Mouse (Mus musculus): ENCODE results near the gene Tmem79.
"Not testable (repeated sequence)": the region's sequence is repeated elsewhere in the genome, so short reads cannot be mapped to it uniquely, and the experiment has no call there.

Tmem79 gene

DNA sequence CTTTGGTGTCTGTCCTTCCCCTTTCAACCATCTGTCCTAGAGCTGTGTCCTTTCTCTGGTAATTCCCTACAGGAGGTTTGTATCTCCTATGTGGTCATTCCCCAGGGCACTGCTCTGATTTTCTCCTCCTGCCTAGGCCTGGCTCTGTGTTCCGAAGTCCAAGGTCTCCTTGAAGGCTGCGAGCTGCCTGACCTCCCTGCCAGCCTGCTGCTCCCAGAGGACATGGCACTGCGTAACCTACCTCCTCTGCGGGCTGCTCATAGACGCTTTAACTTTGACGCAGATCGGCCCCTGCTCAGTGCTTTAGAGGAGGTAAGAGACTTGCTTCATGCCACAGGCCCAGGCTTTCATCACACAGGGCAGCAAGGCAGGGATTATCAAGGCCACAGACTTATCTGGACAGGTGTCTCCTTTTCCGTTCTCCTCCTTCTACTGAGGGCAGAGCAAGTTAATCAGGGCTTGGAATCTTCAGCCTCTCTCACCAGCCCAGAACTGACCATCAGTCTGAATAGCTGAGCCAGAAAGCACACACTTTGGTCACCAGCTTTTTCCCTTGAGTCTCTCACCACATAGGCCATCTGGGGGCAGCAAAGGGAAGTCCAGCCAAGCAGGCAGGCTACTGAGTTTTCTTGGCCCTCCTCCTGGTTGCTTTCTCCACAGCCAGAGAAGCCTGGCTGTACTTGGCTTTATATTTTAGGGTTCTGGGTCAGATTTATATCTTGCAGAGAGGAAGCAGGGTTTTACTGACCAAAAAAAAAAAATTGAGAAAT is 18.6 kb upstream of the Tmem79 start:
- DNase-seq (ENCODE audit: low spot score in 2 of 2), result no peak

- no peak for DNase-seq (ENCODE audit: low spot score in 2 of 2)
Measured at GRCm38 (mm10) chr3:88352907-88353306, 17.0 kb upstream of the Tmem79 start.

- DNase-seq (ENCODE audit: low spot score in 2 of 2), result no peak
Measured at GRCm38 (mm10) chr3:88350732-88351131, 14.8 kb upstream of the Tmem79 start.

DNA sequence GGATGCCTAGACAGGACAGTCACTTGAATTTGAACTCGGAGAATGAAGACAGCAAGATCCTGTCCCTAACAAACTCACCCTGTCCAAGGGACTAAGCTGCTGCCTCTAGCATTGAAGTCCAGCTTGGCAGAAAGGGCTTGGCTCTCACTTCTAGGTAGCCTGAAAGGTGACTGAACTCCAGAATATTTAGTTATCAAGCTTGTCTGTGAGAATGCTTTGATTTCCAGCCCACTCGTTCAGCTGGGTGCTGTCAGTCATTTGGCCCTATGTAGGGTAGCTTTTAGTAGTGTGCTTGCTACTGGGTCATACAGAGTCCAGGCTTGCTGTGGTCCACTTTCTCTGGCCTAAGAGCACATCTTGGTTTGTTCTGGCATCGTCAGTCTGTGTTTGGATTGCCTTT is 3.1 kb upstream of the Tmem79 start:
- no peak for DNase-seq (ENCODE audit: low spot score in 2 of 2)

DNA sequence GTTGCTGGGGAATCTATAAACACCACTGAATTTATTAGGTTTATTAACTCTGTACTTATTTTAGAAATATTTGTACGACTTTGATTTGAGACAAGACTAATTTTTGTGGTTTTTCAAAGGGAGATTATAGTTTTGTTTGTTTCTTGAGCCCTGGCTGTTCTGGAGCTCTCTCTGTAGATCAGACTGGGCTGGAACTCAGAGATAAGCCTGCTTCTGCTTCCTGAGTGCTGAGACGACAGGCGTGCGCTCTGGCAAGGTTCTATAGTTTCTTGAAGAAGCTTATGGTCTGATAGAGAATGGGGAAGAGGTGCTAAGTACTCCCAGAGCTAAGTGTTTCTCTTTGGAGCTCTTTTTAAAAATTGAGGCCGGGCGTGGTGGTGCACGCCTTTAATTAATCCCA is 2.4 kb upstream of the Tmem79 start:
- DNase-seq (ENCODE audit: low spot score in 2 of 2), result no peak

DNA sequence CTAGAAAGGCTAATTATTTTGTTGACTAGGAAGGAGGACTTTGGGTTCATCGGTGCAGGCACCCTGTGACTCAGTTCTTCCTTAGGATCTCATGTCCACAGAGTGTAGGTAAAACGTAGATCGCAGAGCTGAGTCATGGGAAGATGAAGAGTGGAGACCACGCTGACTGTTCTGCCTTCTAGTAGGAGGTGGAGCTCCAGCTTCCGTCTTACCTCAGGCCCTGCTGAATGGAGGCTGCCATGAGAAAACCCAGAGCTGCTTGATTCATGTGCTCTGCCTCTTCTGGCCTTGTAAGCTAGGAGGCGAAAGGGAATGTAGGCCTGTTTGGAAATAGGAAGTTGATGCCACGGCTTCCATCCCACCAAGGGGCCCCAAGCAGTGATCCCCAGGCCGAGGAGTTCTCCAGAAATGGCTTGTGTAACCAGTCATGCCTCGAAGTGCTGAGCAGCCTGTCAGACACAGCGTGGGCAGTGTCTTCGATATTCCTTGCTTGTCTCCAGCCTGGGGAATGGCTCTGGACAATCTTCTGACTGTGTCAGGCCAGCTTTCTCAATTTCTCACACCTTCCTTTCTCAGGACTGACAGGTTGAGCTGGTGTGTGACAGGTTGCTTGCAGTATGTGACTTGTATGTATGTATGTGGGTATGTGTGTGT is 1.5 kb upstream of the Tmem79 start:
- peak in 1 of 2 experiments; percentile 29 for DNase-seq (ENCODE audit: low spot score in 2 of 2)

DNA sequence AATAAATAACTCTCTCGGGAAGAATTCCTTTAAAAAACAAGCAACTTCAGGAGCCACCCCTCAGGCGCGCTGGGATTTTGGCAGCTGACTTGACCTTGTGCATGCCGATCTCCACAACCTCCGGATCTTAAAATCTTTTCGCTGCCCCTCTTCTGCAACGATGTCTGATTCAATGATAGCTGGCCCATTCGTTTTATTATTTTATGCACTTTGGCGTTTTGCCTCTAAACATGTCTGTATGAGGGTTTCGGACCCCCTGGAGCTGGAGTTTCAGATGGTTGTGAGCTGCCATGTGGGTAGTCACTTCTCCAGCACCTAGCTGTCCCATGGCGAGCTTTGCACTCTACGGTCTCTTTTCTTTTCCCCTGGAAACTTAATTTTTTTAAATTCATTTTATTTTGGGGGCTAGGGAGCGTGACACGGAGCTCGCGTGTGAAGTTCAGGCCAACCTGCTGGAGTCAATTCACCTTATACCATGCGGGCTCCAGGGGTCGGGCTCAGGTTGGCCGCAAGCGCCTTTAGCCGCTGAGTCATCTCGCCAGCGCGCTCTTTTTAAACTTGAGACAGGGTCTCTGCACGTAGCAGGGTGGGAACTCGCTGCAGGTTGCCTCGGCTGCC is 403 bp downstream of the Tmem79 start:
- peak; percentile 31 to 49 for DNase-seq (ENCODE audit: low spot score in 2 of 2)

DNA sequence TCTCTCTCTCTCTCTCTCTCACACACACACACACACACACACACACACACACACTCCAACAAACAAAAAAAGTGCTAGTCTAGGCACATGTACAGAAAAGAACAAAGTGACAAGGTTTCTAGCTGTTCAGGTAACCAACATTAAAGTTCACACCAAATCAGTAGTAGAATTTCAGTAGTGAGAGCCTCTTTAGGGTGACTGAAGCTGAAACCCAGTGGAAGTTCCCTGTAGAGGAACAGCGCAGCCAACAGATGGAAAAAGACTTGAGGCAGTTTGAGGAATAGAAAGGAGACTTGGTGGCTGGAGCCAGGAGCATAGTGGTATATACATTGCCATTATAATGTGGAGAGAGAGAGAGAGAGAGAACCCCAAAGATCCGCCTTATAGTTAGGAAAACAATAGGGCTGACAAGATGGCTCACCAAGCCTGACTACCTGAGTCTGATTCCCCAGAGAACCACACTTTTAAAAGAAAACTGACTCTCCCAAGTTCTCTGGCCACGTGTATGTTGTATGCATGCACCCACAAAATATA is 979 bp downstream of the Tmem79 start:
- no peak for DNase-seq (ENCODE audit: low spot score in 2 of 2)

- DNase-seq (ENCODE audit: low spot score in 2 of 2), result no peak
Measured at GRCm38 (mm10) chr3:88334029-88334658, 1.8 kb downstream of the Tmem79 start.

DNA sequence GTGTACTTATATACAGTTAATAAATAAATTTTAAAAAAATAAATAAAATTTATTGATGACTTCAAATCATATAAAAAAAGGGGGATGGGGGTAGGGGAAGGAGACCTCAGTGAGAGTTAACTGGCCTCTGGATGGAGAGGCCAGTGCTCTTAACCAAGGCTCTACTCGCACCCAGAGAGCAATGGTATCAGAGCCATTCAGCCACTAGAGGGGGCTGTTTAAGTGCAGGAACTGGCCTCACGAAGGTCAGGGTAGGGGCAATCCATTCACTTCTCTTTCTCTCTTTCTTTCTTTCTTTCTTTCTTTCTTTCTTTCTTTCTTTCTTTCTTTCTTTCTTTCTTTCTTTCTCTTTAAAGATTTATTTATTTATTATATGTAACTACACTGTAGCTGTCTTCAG is 4.7 kb downstream of the Tmem79 start:
- peak; percentile 54 to 77 for DNase-seq (ENCODE audit: low spot score in 2 of 2)

GRCm38 (mm10) chr3:88328956-88329355 is 7.0 kb downstream of the Tmem79 start:
- DNase-seq (ENCODE audit: low spot score in 2 of 2), result no peak

- DNase-seq (ENCODE audit: low spot score in 2 of 2), result peak; percentile 26 to 62
Measured at GRCm38 (mm10) chr3:88324951-88325405, 11.0 kb downstream of the Tmem79 start, which contains the start of gene Glmp. TSS of gene Glmp (plus strand) at chr3:88325023.

GRCm38 (mm10) chr3:88299172-88299571 is 36.8 kb downstream of the Tmem79 start:
- no peak for DNase-seq (ENCODE audit: low spot score in 2 of 2)

DNA sequence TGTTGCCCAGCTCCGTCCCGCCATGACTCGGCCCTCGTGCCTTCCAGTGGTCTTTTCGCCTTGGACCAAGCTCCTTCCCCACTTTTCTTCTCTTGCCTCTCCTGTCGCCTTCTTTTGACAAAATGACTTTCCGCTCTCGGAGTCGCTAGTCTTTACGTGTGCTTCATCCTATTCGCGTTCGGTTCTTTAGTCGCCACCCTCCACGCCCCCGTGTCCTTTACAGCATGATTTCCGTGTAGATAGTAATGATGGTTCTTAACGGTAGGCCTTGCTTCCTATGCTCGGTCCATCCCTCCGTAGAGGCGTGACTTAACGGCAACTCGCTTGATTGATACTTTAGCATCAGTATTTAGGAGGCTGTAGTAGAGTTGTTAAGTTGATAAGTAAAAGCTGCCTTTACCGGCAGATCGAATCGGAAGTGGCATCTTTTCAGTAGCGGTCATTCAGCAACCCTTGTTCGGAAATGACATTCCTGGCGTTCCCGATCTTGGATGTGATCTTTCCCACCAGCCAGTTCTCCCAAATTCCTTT is 38.6 kb downstream of the Tmem79 start:
- DNase-seq (ENCODE audit: low spot score in 2 of 2), result peak in 1 of 2 experiments; percentile 52

- peak; percentile 89 to 95 for DNase-seq (ENCODE audit: low spot score in 2 of 2)
Measured at GRCm38 (mm10) chr3:88296561-88297318, 39.2 kb downstream of the Tmem79 start, which contains the start of the genes Tsacc and Cct3. TSS of gene Tsacc (minus strand) at chr3:88296999. TSS of gene Cct3 (plus strand) at chr3:88297116.

GRCm38 (mm10) chr3:88296110-88296560 is 39.8 kb downstream of the Tmem79 start:
- DNase-seq (ENCODE audit: low spot score in 2 of 2), result no peak

DNA sequence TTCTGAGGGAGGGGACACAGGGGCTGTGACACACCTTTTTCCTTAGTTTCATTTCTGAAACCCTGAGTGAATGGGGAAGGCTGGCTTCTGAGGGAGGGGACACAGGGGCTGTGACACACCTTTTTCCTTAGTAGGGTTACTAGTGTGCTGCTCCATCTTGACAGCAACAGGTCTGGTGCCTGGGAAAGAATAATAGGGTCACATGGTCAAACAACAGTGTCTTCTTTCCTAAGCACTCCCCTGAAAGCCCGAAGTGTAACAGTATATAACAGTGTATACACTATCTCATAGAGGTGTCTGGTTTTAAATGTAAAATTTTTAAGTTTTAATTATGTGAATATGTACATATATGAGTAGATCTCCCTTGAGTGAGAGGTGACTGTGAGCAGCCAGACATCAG is 40.7 kb downstream of the Tmem79 start:
- not testable (repeated sequence) for DNase-seq (ENCODE audit: low spot score in 2 of 2)

DNA sequence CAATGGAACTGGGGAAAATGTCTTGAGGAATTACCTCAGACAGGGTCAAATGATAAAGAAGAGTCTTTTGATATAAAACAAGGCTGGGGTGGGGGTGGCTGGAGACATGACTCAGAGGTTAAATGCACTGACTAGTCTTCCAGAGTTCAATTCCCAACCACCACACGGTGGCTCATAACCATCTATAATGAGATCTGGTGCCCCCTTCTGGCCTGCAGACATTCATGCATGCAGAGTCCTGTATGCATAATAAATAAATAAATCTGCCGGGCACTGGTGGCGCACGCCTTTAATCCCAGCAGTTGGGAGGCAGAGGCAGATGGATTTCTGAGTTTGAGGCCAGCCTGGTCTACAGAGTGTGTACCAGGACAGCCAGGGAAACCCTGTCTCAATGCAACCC is 44.0 kb downstream of the Tmem79 start:
- DNase-seq (ENCODE audit: low spot score in 2 of 2), result peak in 1 of 2 experiments; percentile 58

- not testable (repeated sequence) for DNase-seq (ENCODE audit: low spot score in 2 of 2)
Measured at GRCm38 (mm10) chr3:88288133-88288713, 47.7 kb downstream of the Tmem79 start.

- no peak for DNase-seq (ENCODE audit: low spot score in 2 of 2)
Measured at GRCm38 (mm10) chr3:88287110-88287509, 48.8 kb downstream of the Tmem79 start, which contains the start of gene Gm38392. TSS of gene Gm38392 (minus strand) at chr3:88287210.

Measured in spleen, postnatal 10 days (tissue).